In genomic region chr14:34240676-34241075, GRCm38 (mm10) we compare ENCODE assay signal across 30 mouse cellular contexts. TPM values are rescaled to one million over a fixed set of nuclear protein-coding genes. Genes with fewer than 3 reads are reported as not detected.
A peak's percentile ranks its signal among the peaks of the same experiment; 100 is the strongest.
DNase-seq lines count a peak whose midpoint lies in the region; ATAC-seq and TF ChIP-seq lines count a peak whose summit lies in the region.
"Had no signal": no experiment of that assay in that cellular context is flagged by ENCODE, and none has a peak within 500 bp of the region (broad histone marks: within the 10 kb centered on the region; RNA-seq: fewer than 3 reads in every experiment).

No protein-coding gene starts in this region.

- TF ChIP-seq POLR2A in liver, adult 2 months (IDR thresholded peaks at IDR 0.05; ENCODE audit: extremely low read depth, insufficient read depth, low read length), result no peak

- TF ChIP-seq CTCF in liver, adult 2 months (IDR thresholded peaks at IDR 0.05; ENCODE audit: low read depth, low read length), result no peak
- TF ChIP-seq CTCF in stomach, postnatal 0 days (IDR thresholded peaks at IDR 0.05; ENCODE audit: low read depth), result no peak

- no peak overlapping the region for H3K27ac ChIP-seq in liver, adult 2 months (replicated peaks; ENCODE audit: insufficient read depth, low read depth, low read length)
- peak overlapping the region; percentile 76; the same call in 1 of the 2 replicates for H3K27ac ChIP-seq in liver, embryonic 15.5 days (replicated peaks)
- no peak overlapping the region for H3K27ac ChIP-seq in stomach, postnatal 0 days (replicated peaks)
- H3K27ac ChIP-seq: embryonic facial prominence, embryonic 10.5 days; embryonic facial prominence, embryonic 13.5 days; forebrain, embryonic 12.5 days; heart, adult 2 months; heart, embryonic 10.5 days; heart, embryonic 13.5 days; hindbrain, embryonic 14.5 days had no signal

- H3K4me3 ChIP-seq in liver, adult 2 months (ENCODE audit: insufficient read depth, low read depth, low read length), result no peak overlapping the region
- no peak overlapping the region for H3K4me3 ChIP-seq in liver, embryonic 15.5 days (replicated peaks)
- no peak overlapping the region for H3K4me3 ChIP-seq in stomach, postnatal 0 days (ENCODE audit: low read depth, low read length)
- H3K4me3 ChIP-seq: embryonic facial prominence, embryonic 10.5 days; embryonic facial prominence, embryonic 13.5 days; erythroblast, embryonic 14.5 days; forebrain, embryonic 12.5 days; heart, adult 2 months; heart, embryonic 10.5 days; heart, embryonic 13.5 days had no signal

- WGBS in liver, adult 2 months, result 19% methylated on average over 6 of the region's 6 CpGs
- 58% methylated on average over 6 of the region's 6 CpGs for WGBS in liver, embryonic 15.5 days (ENCODE audit: insufficient replicate concordance)
- 47% methylated on average over 6 of the region's 6 CpGs for WGBS in stomach, postnatal 0 days

- peaks cover 66% of the 10 kb centered on the region for H3K36me3 ChIP-seq in liver, adult 2 months (ENCODE audit: control insufficient read depth, insufficient read depth, low read length)
- H3K36me3 ChIP-seq in liver, embryonic 15.5 days (replicated peaks), result no peaks in the 10 kb centered on the region
- H3K36me3 ChIP-seq in stomach, postnatal 0 days (ENCODE audit: control insufficient read depth, insufficient read depth, low read length), result no peaks in the 10 kb centered on the region
- H3K36me3 ChIP-seq: embryonic facial prominence, embryonic 10.5 days; forebrain, embryonic 12.5 days had no signal

- no peak overlapping the region for H3K9ac ChIP-seq in liver, adult 2 months (ENCODE audit: low read depth, low read length)
- no peak overlapping the region for H3K9ac ChIP-seq in liver, embryonic 15.5 days
- H3K9ac ChIP-seq in stomach, postnatal 0 days (ENCODE audit: low read length), result no peak overlapping the region
- H3K9ac ChIP-seq: embryonic facial prominence, embryonic 13.5 days; forebrain, embryonic 12.5 days; heart, embryonic 13.5 days; hindbrain, embryonic 14.5 days had no signal

- intact Hi-C loops in left cerebral cortex, postnatal 4 days (cut with DNase I), result no loop called here

- H3K9me3 ChIP-seq in liver, embryonic 15.5 days (replicated peaks), result no peaks in the 10 kb centered on the region
- no peaks in the 10 kb centered on the region for H3K9me3 ChIP-seq in stomach, postnatal 0 days (ENCODE audit: control insufficient read depth, low read length)
- H3K9me3 ChIP-seq: embryonic facial prominence, embryonic 10.5 days; embryonic facial prominence, embryonic 13.5 days; forebrain, embryonic 12.5 days; heart, embryonic 10.5 days; heart, embryonic 13.5 days had no signal

- ATAC-seq in liver, embryonic 15.5 days (ENCODE audit: insufficient read depth), result peak; percentile 78
- peak; percentile 56; the same call in 1 of the 2 replicates for ATAC-seq in stomach, postnatal 0 days (ENCODE audit: low FRiP score, low TSS enrichment)
- no peak for ATAC-seq in megakaryocyte-erythroid progenitor cell, adult 5-6 weeks (replicated peaks; ENCODE audit: low FRiP score, low TSS enrichment, poor library complexity, severe bottlenecking)
- ATAC-seq: activated CD4-positive, CD25-positive, alpha-beta regulatory T cell, adult 4 months; forebrain, embryonic 16.5 days had no signal

- H3K79me2 ChIP-seq in liver, adult 2 months (ENCODE audit: control insufficient read depth, insufficient read depth, low read length), result no peaks in the 10 kb centered on the region

- no peak for TF ChIP-seq EP300 in stomach, postnatal 0 days (optimal IDR thresholded peaks at IDR 0.05)

- no peak overlapping the region for H3K4me2 ChIP-seq in liver, embryonic 15.5 days
- no peak overlapping the region for H3K4me2 ChIP-seq in stomach, postnatal 0 days (replicated peaks; ENCODE audit: low read depth)
- H3K4me2 ChIP-seq: embryonic facial prominence, embryonic 13.5 days; forebrain, embryonic 12.5 days; heart, embryonic 13.5 days; hindbrain, embryonic 14.5 days had no signal

- no peaks in the 10 kb centered on the region for H3K27me3 ChIP-seq in liver, adult 2 months (ENCODE audit: control insufficient read depth, insufficient read depth, low read length)
- no peaks in the 10 kb centered on the region for H3K27me3 ChIP-seq in liver, embryonic 15.5 days
- H3K27me3 ChIP-seq in stomach, postnatal 0 days (ENCODE audit: control insufficient read depth, insufficient read depth, low read length), result no peaks in the 10 kb centered on the region
- H3K27me3 ChIP-seq: embryonic facial prominence, embryonic 13.5 days; forebrain, embryonic 12.5 days; heart, embryonic 13.5 days had no signal

- H3K4me1 ChIP-seq in liver, adult 2 months (ENCODE audit: control insufficient read depth, insufficient read depth, low read length), result peaks cover 1% of the 10 kb centered on the region; the same call in 1 of the 2 replicates
- peaks cover 2% of the 10 kb centered on the region; the same call in 1 of the 2 replicates for H3K4me1 ChIP-seq in liver, embryonic 15.5 days (replicated peaks)
- H3K4me1 ChIP-seq in stomach, postnatal 0 days (replicated peaks; ENCODE audit: control insufficient read depth, insufficient read depth), result no peaks in the 10 kb centered on the region
- H3K4me1 ChIP-seq: embryonic facial prominence, embryonic 10.5 days; forebrain, embryonic 12.5 days; heart, embryonic 10.5 days; heart, embryonic 13.5 days had no signal

- DNase-seq in liver, adult 2 months (ENCODE audit: extremely low read depth, low read depth, low spot score), result peak; percentile 33
- no peak for DNase-seq in liver
- DNase-seq in stomach, postnatal 0 days (ENCODE audit: low spot score), result peak; percentile 37
- DNase-seq in ovary, postnatal 36 days (ENCODE audit: low spot score), result no peak
- no peak for DNase-seq in left cerebral cortex, postnatal 4 days
- DNase-seq: adrenal gland, postnatal 10 days; adrenal gland, postnatal 36 days; cerebellum, adult 18-20 months; cerebellum, adult 9-11 months; cerebellum, postnatal 25 days; embryo, embryonic 11 days; gastrocnemius, postnatal 10 days; gastrocnemius, postnatal 36 days; heart, adult 2 months; heart, postnatal 14 days; heart, postnatal 4 days had no signal

RNA-seq across cellular contexts. Expression of gene Syt15, which starts 21.3 kb away (rescaled TPM):
- total RNA-seq in liver, adult 2 months (2014; rRNA removed), result 0.07 and 0.09 TPM in 2 replicates
- 0.12 and 0.22 TPM in 2 replicates for polyA plus RNA-seq in liver, adult 2 months (2012; rRNA removed)
- 0.43 and 0.44 TPM in 2 replicates for polyA plus RNA-seq in liver, embryonic 15.5 days (2015; fragmentation: Nextera tagmentation; extraction: Ambion mirVana)
- polyA plus RNA-seq in stomach, postnatal 0 days (2015; fragmentation: Nextera tagmentation; extraction: Ambion mirVana), result 1.0 and 1.5 TPM in 2 replicates
- total RNA-seq in left cerebral cortex, postnatal 4 days (2021), result 1 to 10 TPM; 1.2 to 1.5 TPM
- total RNA-seq in megakaryocyte-erythroid progenitor cell, adult 5-6 weeks (2014; fragmentation: Nextera tagmentation), result not detected in 2 replicates
- not detected in 2 replicates for total RNA-seq in megakaryocyte-erythroid progenitor cell, adult 5-6 weeks (2017)
- total RNA-seq: common myeloid progenitor, adult 5-6 weeks; ES-E14; granulocyte monocyte progenitor cell, adult 5-6 weeks had no signal
- polyA plus RNA-seq: erythroblast, embryonic 14.5 days had no signal

RNA-seq across cellular contexts. Expression of gene Gprin2, which starts 39.2 kb away (rescaled TPM):
- under 0.01 and 0.09 TPM in 2 replicates for total RNA-seq in liver, adult 2 months (2014; rRNA removed)
- 0.01 TPM in 1 of 2 replicates, not detected in the other for polyA plus RNA-seq in liver, adult 2 months (2012; rRNA removed)
- 0.05 and 0.08 TPM in 2 replicates for polyA plus RNA-seq in liver, embryonic 15.5 days (2015; fragmentation: Nextera tagmentation; extraction: Ambion mirVana)
- 0.12 and 0.46 TPM in 2 replicates for polyA plus RNA-seq in stomach, postnatal 0 days (2015; fragmentation: Nextera tagmentation; extraction: Ambion mirVana)
- 10 to 100 TPM; 26.2 to 30.0 TPM for total RNA-seq in left cerebral cortex, postnatal 4 days (2021)
- not detected in 2 replicates for total RNA-seq in megakaryocyte-erythroid progenitor cell, adult 5-6 weeks (2014; fragmentation: Nextera tagmentation)
- total RNA-seq in megakaryocyte-erythroid progenitor cell, adult 5-6 weeks (2017), result not detected in 2 replicates
- total RNA-seq: common myeloid progenitor, adult 5-6 weeks; granulocyte monocyte progenitor cell, adult 5-6 weeks had no signal
- polyA plus RNA-seq: activated CD4-positive, CD25-positive, alpha-beta regulatory T cell, adult 4 months; erythroblast, embryonic 14.5 days had no signal

Comparison
In these comparisons a context has a peak if more than half of its experiments do, and no peak if none do; other contexts are left out.
1. DNase-seq: peak in liver, adult 2 months (single experiment) and stomach, postnatal 0 days (single experiment); none in liver (single experiment), ovary, postnatal 36 days (single experiment) and left cerebral cortex, postnatal 4 days (single experiment).
2. RNA of gene Gprin2, which starts 39.2 kb away (total RNA-seq): 26.2 to 30.0 TPM in left cerebral cortex, postnatal 4 days; under 0.01 to 0.09 TPM in liver, adult 2 months and not detected in megakaryocyte-erythroid progenitor cell, adult 5-6 weeks; every median in the first group is over 10 times any median in the second.